Mouse (Mus musculus) liver, embryonic 13.5 days (tissue): ENCODE measurements at regions not wholly inside any gene's neighbourhood (a gene's known extent, or its start where the extent isn't known, plus 50 kb on each side); places are given as distances from the start of the nearest gene placed in this dataset.

Source experiments
- ATAC-seq: fragments of 200-750 bp; cut with Nextera tagmentation; 2 replicates; pipeline ENCODE4 v1.8.0; 2017; ENCODE audit warnings: low read depth, mild to moderate bottlenecking, moderate number of reproducible peaks, moderate library complexity
- DNase-seq: peaks from one replicate; pipeline ENCODE4 v3.0.0; 2022
- H3K27ac ChIP-seq: fragments of 300-500 bp; sonication (generic); 2 replicates; pipeline ENCODE4 v1.5.1; 2015; ENCODE audit warnings: moderate library complexity, mild to moderate bottlenecking, inconsistent platforms
- H3K27me3 ChIP-seq: fragments of 300-500 bp; sonication (generic); 2 replicates; pipeline ENCODE4 v1.6.1; 2015; ENCODE audit warnings: mild to moderate bottlenecking, inconsistent platforms
- H3K36me3 ChIP-seq: fragments of 300-500 bp; sonication (generic); 2 replicates; pipeline ENCODE4 v1.6.1; 2015; ENCODE audit warnings: mild to moderate bottlenecking, inconsistent platforms
- H3K4me1 ChIP-seq: fragments of 300-500 bp; sonication (generic); replicated peaks from 2 replicates; pipeline ENCODE4 v1.6.1; 2015; ENCODE audit warnings: inconsistent platforms
- H3K4me2 ChIP-seq: fragments of 300-500 bp; sonication (generic); 2 replicates; pipeline ENCODE4 v1.6.1; 2015; ENCODE audit warnings: inconsistent platforms, mild to moderate bottlenecking, moderate library complexity
- H3K4me3 ChIP-seq: fragments of 300-500 bp; sonication (generic); replicated peaks from 2 replicates; pipeline ENCODE4 v1.5.1; 2015; ENCODE audit warnings: mild to moderate bottlenecking, inconsistent platforms
- H3K9ac ChIP-seq: fragments of 300-500 bp; sonication (generic); 2 replicates; pipeline ENCODE4 v1.6.1; 2015; ENCODE audit warnings: mild to moderate bottlenecking, inconsistent platforms
- H3K9me3 ChIP-seq: fragments of 300-500 bp; sonication (generic); replicated peaks from 2 replicates; pipeline ENCODE4 v1.6.1; 2016; ENCODE audit warnings: inconsistent platforms
- WGBS: fragments of 180-500 bp; shearing (Covaris S2); methylation state at CpG from one replicate; pipeline ENCODE4 v1.1.7; 2015; ENCODE audit not compliant: insufficient replicate concordance; 5-methylcytosine and 5-hydroxymethylcytosine counted together

GRCm38 (mm10) chr8:116452806-116453205, 52.0 kb upstream of the Dynlrb2 start:
- DNase-seq = no peak
- Histone ChIP-seq H3K4me1 (no peaks in the 10 kb centered on the region), H3K36me3 (no peaks in the 10 kb centered on the region), H3K27ac (no peak overlapping the region), H3K4me3 (no peak overlapping the region), H3K4me2 (no peak overlapping the region), H3K27me3 (no peaks in the 10 kb centered on the region), H3K9ac (no peak overlapping the region), H3K9me3 (no peaks in the 10 kb centered on the region)
- no peak for ATAC-seq
- WGBS = 42% methylated on average over 3 of the region's 3 CpGs

GRCm38 (mm10) chr8:116451397-116451796, 53.4 kb upstream of the Dynlrb2 start:
- no peak overlapping the region for H3K4me2 ChIP-seq
- H3K27ac ChIP-seq = no peak overlapping the region
- DNase-seq = no peak
- no peak for ATAC-seq
- no peaks in the 10 kb centered on the region for H3K9me3 ChIP-seq
- H3K36me3 ChIP-seq = no peaks in the 10 kb centered on the region
- H3K27me3 ChIP-seq = no peaks in the 10 kb centered on the region
- H3K9ac ChIP-seq = no peak overlapping the region
- H3K4me3 ChIP-seq = no peak overlapping the region
- H3K4me1 ChIP-seq = no peaks in the 10 kb centered on the region
- 66% methylated on average over 3 of the region's 3 CpGs for WGBS

GRCm38 (mm10) chr8:116447452-116447851, 57.3 kb upstream of the Dynlrb2 start:
- Histone ChIP-seq H3K4me2 (no peak overlapping the region), H3K9me3 (no peaks in the 10 kb centered on the region), H3K36me3 (no peaks in the 10 kb centered on the region), H3K27ac (no peak overlapping the region), H3K4me3 (no peak overlapping the region), H3K4me1 (no peaks in the 10 kb centered on the region), H3K9ac (no peak overlapping the region), H3K27me3 (no peaks in the 10 kb centered on the region)
- 56% methylated on average over 2 of the region's 2 CpGs for WGBS
- DNase-seq (no peak), ATAC-seq (no peak)

DNA sequence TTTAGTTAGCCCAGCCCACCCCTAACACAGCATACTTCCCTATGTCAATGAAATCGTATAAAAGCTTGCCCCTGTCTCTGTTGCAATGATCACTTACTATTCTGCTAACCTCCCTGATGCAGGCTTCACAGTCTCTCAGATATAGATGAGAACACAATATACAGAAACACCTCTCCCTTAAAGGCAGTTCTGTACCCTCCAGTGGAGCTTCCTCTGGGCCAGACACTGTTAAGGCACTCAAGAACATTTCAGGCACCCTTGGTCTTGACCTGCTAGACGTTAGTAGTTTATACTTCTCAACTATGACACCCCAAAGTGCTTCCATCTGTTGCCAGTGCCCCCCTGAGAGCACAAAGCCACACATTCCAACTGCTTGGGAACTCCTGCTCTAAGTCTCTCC, 61.9 kb upstream of the Dynlrb2 start:
- Histone ChIP-seq H3K4me3 (no peak overlapping the region), H3K4me1 (no peaks in the 10 kb centered on the region), H3K27ac (no peak overlapping the region), H3K27me3 (no peaks in the 10 kb centered on the region), H3K9ac (no peak overlapping the region), H3K9me3 (no peaks in the 10 kb centered on the region), H3K36me3 (no peaks in the 10 kb centered on the region), H3K4me2 (no peak overlapping the region)
- no peak for DNase-seq
- WGBS = 23% methylated on average over 2 of the region's 2 CpGs
- ATAC-seq = no peak

DNA sequence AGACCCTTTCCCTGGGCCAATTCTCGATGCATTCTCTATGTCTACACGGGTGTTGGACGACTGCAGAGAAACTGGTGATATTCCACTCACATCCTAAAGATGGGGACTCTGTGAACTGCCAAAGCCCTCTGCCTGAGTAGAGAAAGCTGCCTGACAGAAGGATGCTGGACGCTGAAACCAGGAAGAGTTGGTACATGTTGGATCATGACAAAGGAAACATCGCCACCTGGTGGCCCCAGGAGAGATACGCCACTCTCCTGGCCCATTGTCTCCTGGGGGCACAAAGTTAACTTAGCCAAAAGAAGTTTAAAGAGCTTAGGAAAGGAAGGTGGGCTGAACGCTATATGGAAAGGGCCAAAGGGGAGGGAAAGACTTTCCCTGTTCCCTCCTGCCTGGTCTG, 65.9 kb upstream of the Dynlrb2 start:
- no peaks in the 10 kb centered on the region for H3K4me1 ChIP-seq

GRCm38 (mm10) chr8:116435268-116435980, 69.3 kb upstream of the Dynlrb2 start:
- ATAC-seq (no peak), DNase-seq (no peak)
- 59% methylated on average over 15 of the region's 15 CpGs for WGBS
- Histone ChIP-seq H3K27me3 (no peaks in the 10 kb centered on the region), H3K4me1 (no peaks in the 10 kb centered on the region), H3K27ac (no peak overlapping the region), H3K36me3 (no peaks in the 10 kb centered on the region), H3K4me3 (no peak overlapping the region), H3K9me3 (no peaks in the 10 kb centered on the region), H3K9ac (no peak overlapping the region), H3K4me2 (no peak overlapping the region)

More for the DNA sequence above, 65.9 kb upstream of the Dynlrb2 start:
- H3K36me3 ChIP-seq = no peaks in the 10 kb centered on the region
- no peaks in the 10 kb centered on the region for H3K27me3 ChIP-seq
- H3K27ac ChIP-seq = no peak overlapping the region
- no peak overlapping the region for H3K9ac ChIP-seq
- WGBS = 11% methylated on average over 7 of the region's 7 CpGs
- DNase-seq (peak; percentile 8), ATAC-seq (no peak)
- no peak overlapping the region for H3K4me3 ChIP-seq
- H3K4me2 ChIP-seq = no peak overlapping the region
- no peaks in the 10 kb centered on the region for H3K9me3 ChIP-seq

GRCm38 (mm10) chr8:116430051-116430450, 74.7 kb upstream of the Dynlrb2 start:
- no peak overlapping the region for H3K4me3 ChIP-seq
- 76% methylated on average over 5 of the region's 5 CpGs for WGBS
- no peak for DNase-seq
- no peak overlapping the region for H3K27ac ChIP-seq
- H3K9me3 ChIP-seq = no peaks in the 10 kb centered on the region
- no peaks in the 10 kb centered on the region for H3K27me3 ChIP-seq
- no peak overlapping the region for H3K4me2 ChIP-seq
- no peaks in the 10 kb centered on the region for H3K36me3 ChIP-seq
- no peak overlapping the region for H3K9ac ChIP-seq
- no peak for ATAC-seq
- no peaks in the 10 kb centered on the region for H3K4me1 ChIP-seq

GRCm38 (mm10) chr8:116429649-116430048, 75.1 kb upstream of the Dynlrb2 start:
- Histone ChIP-seq H3K4me1 (no peaks in the 10 kb centered on the region), H3K9ac (no peak overlapping the region), H3K4me2 (no peak overlapping the region), H3K27me3 (no peaks in the 10 kb centered on the region), H3K4me3 (no peak overlapping the region), H3K27ac (no peak overlapping the region), H3K36me3 (no peaks in the 10 kb centered on the region), H3K9me3 (no peaks in the 10 kb centered on the region)
- DNase-seq = no peak
- ATAC-seq = no peak
- WGBS = 47% methylated on average over 6 of the region's 6 CpGs

DNA sequence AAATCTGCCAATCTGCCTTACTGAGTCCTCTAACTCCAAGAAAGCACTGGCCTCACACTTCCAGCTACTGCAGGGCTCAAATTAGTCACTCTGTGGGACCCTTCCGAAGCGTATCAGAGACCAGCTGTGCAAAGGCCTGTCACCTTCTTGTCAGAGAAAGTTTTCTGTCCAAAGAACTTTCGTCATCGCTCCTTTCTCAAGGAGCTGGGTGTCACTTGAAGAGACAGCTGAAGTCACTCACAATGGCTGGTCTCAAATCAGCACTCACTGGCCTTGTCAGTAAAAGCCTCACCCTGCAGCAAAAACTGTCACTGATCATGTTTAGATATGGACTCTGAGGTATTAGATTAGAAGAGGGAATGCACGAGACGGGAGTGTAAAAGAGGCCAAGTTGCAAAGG, 81.9 kb upstream of the Dynlrb2 start:
- no peaks in the 10 kb centered on the region for H3K4me1 ChIP-seq
- H3K27ac ChIP-seq = no peak overlapping the region
- no peaks in the 10 kb centered on the region for H3K9me3 ChIP-seq
- WGBS = 77% methylated on average over 6 of the region's 6 CpGs
- DNase-seq (no peak), ATAC-seq (no peak)
- no peak overlapping the region for H3K9ac ChIP-seq
- H3K4me3 ChIP-seq = no peak overlapping the region
- no peak overlapping the region for H3K4me2 ChIP-seq
- no peaks in the 10 kb centered on the region for H3K27me3 ChIP-seq
- H3K36me3 ChIP-seq = no peaks in the 10 kb centered on the region

DNA sequence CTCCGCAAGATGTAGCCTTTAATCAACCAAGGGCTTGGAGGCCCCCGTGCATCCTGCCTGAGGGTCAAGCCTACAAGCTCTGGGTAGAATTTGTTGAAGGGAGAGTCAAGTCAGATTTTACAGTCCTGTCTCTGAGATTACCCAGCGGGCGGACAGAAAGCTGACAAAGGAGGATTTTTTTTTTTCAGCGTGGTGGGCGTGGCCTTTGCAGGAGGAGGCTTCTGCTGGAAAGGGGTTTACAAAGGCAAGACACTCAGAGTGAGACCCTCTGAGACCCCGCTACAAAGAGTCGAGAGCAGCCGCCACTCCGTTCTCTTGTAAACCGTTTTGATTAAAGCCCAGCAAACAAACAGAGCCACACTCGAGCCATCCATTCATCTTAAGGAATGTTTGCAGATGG, 92.1 kb upstream of the Dynlrb2 start:
- no peak for ATAC-seq
- 55% methylated on average over 12 of the region's 12 CpGs for WGBS
- H3K9ac ChIP-seq = no peak overlapping the region

DNA sequence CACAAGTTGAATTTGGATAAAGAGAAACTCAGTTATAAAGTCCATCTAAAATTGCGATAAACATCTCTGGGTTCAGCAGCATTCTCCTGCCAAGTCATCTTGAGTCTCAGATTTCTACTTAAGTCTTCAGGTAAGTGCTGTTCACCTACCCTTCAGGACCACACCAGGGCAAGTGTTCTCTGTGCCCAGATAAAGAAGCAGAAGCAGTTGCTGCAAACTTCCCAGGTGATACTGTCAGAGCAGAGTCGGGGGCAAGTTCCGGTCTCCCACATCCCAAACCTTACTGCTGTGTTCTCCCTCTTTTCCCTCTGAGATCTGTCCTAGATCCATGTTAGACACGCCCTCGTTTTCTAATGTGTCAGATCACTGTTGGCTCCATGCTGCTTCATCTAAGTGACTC, 94.7 kb upstream of the Dynlrb2 start:
- H3K9ac ChIP-seq = no peak overlapping the region
- no peaks in the 10 kb centered on the region for H3K9me3 ChIP-seq
- H3K4me2 ChIP-seq = no peak overlapping the region
- H3K27ac ChIP-seq = no peak overlapping the region
- H3K27me3 ChIP-seq = no peaks in the 10 kb centered on the region
- H3K4me1 ChIP-seq = no peaks in the 10 kb centered on the region
- no peak for DNase-seq
- H3K36me3 ChIP-seq = no peaks in the 10 kb centered on the region
- WGBS = 41% methylated on average over 5 of the region's 5 CpGs
- no peak for ATAC-seq
- no peak overlapping the region for H3K4me3 ChIP-seq

More for the DNA sequence above, 92.1 kb upstream of the Dynlrb2 start:
- DNase-seq = no peak
- H3K9me3 ChIP-seq = no peaks in the 10 kb centered on the region
- H3K4me1 ChIP-seq = no peaks in the 10 kb centered on the region
- no peaks in the 10 kb centered on the region for H3K27me3 ChIP-seq
- H3K36me3 ChIP-seq = no peaks in the 10 kb centered on the region
- H3K4me3 ChIP-seq = no peak overlapping the region
- H3K27ac ChIP-seq = no peak overlapping the region
- no peak overlapping the region for H3K4me2 ChIP-seq

- no peaks in the 10 kb centered on the region for H3K4me1 ChIP-seq
- 65% methylated on average over 6 of the region's 6 CpGs for WGBS
Observed at GRCm38 (mm10) chr8:116409011-116409410, 95.8 kb upstream of the Dynlrb2 start.

More at GRCm38 (mm10) chr8:116409011-116409410, 95.8 kb upstream of the Dynlrb2 start:
- no peaks in the 10 kb centered on the region for H3K36me3 ChIP-seq
- no peak for ATAC-seq
- H3K4me3 ChIP-seq = no peak overlapping the region
- H3K9me3 ChIP-seq = no peaks in the 10 kb centered on the region
- DNase-seq = no peak
- no peak overlapping the region for H3K27ac ChIP-seq
- no peaks in the 10 kb centered on the region for H3K27me3 ChIP-seq
- H3K9ac ChIP-seq = no peak overlapping the region
- H3K4me2 ChIP-seq = no peak overlapping the region
